Mouse (Mus musculus) limb, embryonic 15.5 days (tissue): ENCODE data around the gene Prr11. TPM values are rescaled to one million over a fixed set of nuclear protein-coding genes. Genes with fewer than 3 reads are reported as not detected.
A peak's percentile ranks its signal among the peaks of the same experiment; 100 is the strongest.
"Not testable (repeated sequence)": the region's sequence is repeated elsewhere in the genome, so short reads cannot be mapped to it uniquely, and the experiment has no call there.

Experiments used
- ATAC-seq: fragments of 200-750 bp; cut with Nextera tagmentation; 2 replicates; pipeline ENCODE4 v1.8.0; 2017; ENCODE audit warnings: low read depth, moderate TSS enrichment; ENCODE audit not compliant: insufficient number of reproducible peaks, low FRiP score, low TSS enrichment
- H3K27ac ChIP-seq: fragments of 300-500 bp; sonication (generic); 2 replicates; pipeline ENCODE4 v1.5.1; 2015; ENCODE audit warnings: moderate library complexity, mild to moderate bottlenecking, inconsistent platforms
- H3K27me3 ChIP-seq: fragments of 300-500 bp; sonication (generic); 2 replicates; pipeline ENCODE4 v1.6.1; 2015; ENCODE audit warnings: inconsistent platforms
- H3K36me3 ChIP-seq: fragments of 300-500 bp; sonication (generic); 2 replicates; pipeline ENCODE4 v1.6.1; 2015; ENCODE audit warnings: inconsistent platforms
- H3K4me1 ChIP-seq: fragments of 300-500 bp; sonication (generic); 2 replicates; pipeline ENCODE4 v1.6.1; 2015; ENCODE audit warnings: inconsistent platforms
- H3K4me2 ChIP-seq: fragments of 300-500 bp; sonication (generic); 2 replicates; pipeline ENCODE4 v1.6.1; 2015; ENCODE audit warnings: mild to moderate bottlenecking, inconsistent platforms
- H3K4me3 ChIP-seq: fragments of 300-500 bp; sonication (generic); 2 replicates; pipeline ENCODE4 v1.5.1; 2015; ENCODE audit warnings: mild to moderate bottlenecking, inconsistent platforms
- H3K9ac ChIP-seq: fragments of 300-500 bp; sonication (generic); 2 replicates; pipeline ENCODE4 v1.6.1; 2015; ENCODE audit warnings: inconsistent platforms
- H3K9me3 ChIP-seq: fragments of 300-500 bp; sonication (generic); 2 replicates; pipeline ENCODE4 v1.6.1; 2016; ENCODE audit warnings: inconsistent platforms
- WGBS: fragments of 180-500 bp; shearing (Covaris S2); methylation state at CpG from one replicate; pipeline ENCODE4 v1.1.7; 2015; 5-methylcytosine and 5-hydroxymethylcytosine counted together
- polyA plus RNA-seq: library from polyadenylated mRNA; unstranded; fragments of >200 nt; fragmentation: Nextera tagmentation; extraction: Ambion mirVana; gene quantifications from 2 replicates; pipeline ENCODE4 v1.2.1, GENCODE M21; 2015

The Prr11 gene
- polyA plus RNA-seq, 1 experiment from 2014 or later = 7.0 TPM

DNA sequence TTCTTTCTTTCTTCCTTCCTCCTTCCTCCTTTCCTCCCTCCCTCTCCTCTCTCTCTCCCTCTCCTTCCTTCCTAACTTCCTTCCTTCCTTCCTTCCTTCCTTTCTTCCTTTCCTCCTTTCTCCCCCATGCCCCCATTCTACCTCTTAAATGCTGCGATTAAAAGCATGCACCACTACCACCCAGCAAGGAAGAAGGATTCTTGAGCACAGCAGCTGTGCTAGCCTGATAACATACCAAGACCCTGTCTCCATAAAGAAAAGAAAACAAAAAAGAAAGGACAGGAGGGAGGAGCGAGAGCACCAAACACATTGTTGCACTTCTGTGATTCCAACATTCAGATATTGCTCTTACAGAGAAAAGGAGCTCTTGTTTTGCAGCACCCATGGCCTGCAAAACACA is 21.4 kb downstream of the Prr11 start:
- Histone ChIP-seq H3K36me3 (peaks cover 44% of the 10 kb centered on the region), H3K4me2 (peak overlapping the region; percentile 74), H3K27me3 (no peaks in the 10 kb centered on the region), H3K9me3 (no peaks in the 10 kb centered on the region), H3K4me3 (peak overlapping the region; percentile 94), H3K9ac (no peak overlapping the region), H3K4me1 (peaks cover 20% of the 10 kb centered on the region), H3K27ac (peak overlapping the region; percentile 83; the same call in 1 of the 2 replicates)
- 54% methylated on average over 2 of the region's 2 CpGs for WGBS
- ATAC-seq = no peak

DNA sequence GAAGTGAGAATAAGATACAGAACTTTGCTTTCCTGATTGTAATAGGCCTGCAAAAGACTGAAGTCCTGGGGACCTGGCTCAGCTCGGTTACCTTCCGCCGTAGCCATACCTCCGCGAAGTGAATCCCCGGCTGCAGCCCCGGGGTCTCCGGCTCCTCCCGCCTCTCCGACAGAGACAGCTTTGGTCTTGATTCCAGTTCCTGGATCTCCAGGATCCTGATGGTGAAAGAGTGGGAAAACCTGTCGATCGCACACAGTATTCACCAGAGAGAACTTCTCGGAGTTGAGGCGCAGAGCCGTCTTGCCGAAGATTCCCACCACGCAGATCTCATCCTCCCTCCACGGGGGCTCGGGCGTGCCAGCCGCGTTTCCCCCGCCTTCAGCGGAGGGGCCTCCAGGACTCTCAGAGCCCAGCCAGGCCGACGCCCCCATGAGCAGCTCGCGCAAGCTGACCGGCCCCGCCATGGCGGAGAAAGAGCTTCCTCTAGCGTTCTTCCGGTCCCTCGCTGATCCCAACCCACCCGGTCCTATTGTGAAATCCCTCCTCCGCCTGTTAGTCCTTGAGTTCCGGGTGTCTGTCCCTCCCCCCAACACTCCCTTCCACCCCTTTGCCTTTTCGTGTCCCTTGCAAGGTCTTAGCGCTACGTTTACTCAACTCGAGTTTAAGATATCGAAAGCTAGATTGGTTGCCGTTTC is 22.1 kb downstream of the Prr11 start, which contains the start of gene Smg8:
Gene Smg8 (minus strand): TSS at position 485 of the 695 bp plus-strand sequence.
- H3K36me3 ChIP-seq = peaks cover 44% of the 10 kb centered on the region
- WGBS = 1% methylated on average over 43 of the region's 43 CpGs
- ATAC-seq = peak; percentile 85

DNA sequence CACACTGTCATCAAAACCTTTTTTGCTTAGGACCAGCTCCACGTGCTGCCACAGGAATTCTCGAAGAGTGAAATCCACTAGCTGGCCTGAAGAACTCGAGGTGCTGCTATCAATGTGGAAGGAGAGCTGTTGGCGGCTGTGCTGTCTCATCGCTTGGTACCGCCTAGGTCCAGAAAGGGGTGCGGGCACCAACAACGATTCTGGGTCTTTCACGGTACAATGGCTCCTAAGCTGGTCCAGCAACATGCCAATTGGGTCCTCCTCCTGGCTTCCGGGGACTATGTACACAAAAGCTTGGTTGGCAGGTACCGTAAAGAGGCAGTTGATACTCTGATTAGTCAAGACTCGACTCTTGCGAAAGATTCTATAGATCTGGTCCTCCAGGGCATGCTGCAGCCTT is 23.0 kb downstream of the Prr11 start:
- ATAC-seq = no peak
- Histone ChIP-seq H3K9me3 (no peaks in the 10 kb centered on the region), H3K4me1 (peaks cover 22% of the 10 kb centered on the region), H3K9ac (no peak overlapping the region), H3K36me3 (peaks cover 47% of the 10 kb centered on the region), H3K4me2 (peak overlapping the region; percentile 74), H3K27me3 (no peaks in the 10 kb centered on the region), H3K4me3 (peak overlapping the region; percentile 94), H3K27ac (no peak overlapping the region)
- 89% methylated on average over 13 of the region's 13 CpGs for WGBS

More for the DNA sequence above, 22.1 kb downstream of the Prr11 start, which contains the start of gene Smg8:
- Histone ChIP-seq H3K4me3 (peak within 1 kb of the TSS; percentile 94), H3K27me3 (no peaks in the 10 kb centered on the region), H3K9me3 (no peaks in the 10 kb centered on the region), H3K9ac (peak within 1 kb of the TSS; percentile 91), H3K4me1 (peaks cover 22% of the 10 kb centered on the region), H3K27ac (peak within 1 kb of the TSS; percentile 83), H3K4me2 (peak within 1 kb of the TSS; percentile 74)

DNA sequence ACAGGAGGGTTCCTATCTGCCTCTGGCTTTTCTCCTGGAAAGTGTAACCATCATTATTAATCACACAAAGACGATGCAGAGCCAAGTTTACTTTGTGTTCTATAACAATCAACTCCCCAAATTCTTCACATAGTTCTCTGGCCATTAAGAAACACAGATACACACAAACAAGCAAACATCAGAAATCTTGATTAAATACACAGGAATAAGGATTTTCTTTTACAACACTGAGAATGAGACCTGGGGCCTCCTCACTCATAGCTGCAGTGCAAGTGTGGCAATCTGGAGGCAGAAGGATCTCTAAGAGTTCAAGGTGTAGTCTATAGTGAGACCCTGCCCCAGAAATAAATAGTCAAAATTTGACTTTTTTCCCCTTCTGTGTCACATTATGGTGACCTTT is 24.8 kb downstream of the Prr11 start:
- Histone ChIP-seq H3K27ac (no peak overlapping the region), H3K4me3 (no peak overlapping the region), H3K4me1 (peaks cover 22% of the 10 kb centered on the region), H3K9me3 (no peaks in the 10 kb centered on the region), H3K9ac (no peak overlapping the region), H3K27me3 (no peaks in the 10 kb centered on the region), H3K4me2 (no peak overlapping the region), H3K36me3 (peaks cover 53% of the 10 kb centered on the region)
- 76% methylated on average over 1 of the region's 1 CpGs for WGBS
- ATAC-seq = no peak

DNA sequence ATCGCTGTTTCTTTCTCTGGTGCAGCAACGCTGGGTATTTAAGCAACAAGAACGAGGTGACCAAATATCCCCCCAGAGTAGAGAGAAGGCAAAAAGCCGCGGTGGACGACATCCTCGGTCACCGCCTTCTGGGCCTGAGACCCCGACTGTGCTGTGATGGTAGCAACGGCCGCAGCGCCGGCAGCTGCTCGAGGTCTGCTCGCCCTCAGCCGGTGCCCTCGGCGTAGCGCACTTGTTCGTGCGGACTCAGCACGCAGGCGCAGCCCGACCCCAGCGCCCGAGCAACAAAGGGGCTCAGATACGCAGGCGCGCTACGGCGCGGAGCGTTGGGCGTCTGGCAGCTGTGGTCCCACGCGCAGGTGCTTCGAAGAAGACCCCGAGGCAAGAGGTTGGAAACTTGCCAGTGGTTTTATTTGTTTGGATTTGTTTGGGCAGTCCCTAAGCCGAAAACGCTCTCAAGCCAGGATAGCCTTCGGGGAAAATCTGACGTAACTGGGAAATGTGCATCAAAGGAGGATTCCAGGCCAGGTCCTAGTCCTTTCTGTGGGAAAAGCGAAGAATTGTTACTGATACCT is 34.6 kb downstream of the Prr11 start, which contains the start of gene Gdpd1:
Gene Gdpd1 (minus strand): TSS at position 197 of the 575 bp plus-strand sequence.
- peak within 1 kb of the TSS; percentile 52 for H3K9ac ChIP-seq
- H3K4me2 ChIP-seq = peak within 1 kb of the TSS; percentile 91
- peaks cover 21% of the 10 kb centered on the region for H3K36me3 ChIP-seq
- ATAC-seq = peak; percentile 84
- peak within 1 kb of the TSS; percentile 62 for H3K27ac ChIP-seq
- under 1% methylated on average over 43 of the region's 43 CpGs for WGBS
- H3K27me3 ChIP-seq = no peaks in the 10 kb centered on the region
- H3K9me3 ChIP-seq = no peaks in the 10 kb centered on the region
- peaks cover 7% of the 10 kb centered on the region; the same call in 1 of the 2 replicates for H3K4me1 ChIP-seq
- peak within 1 kb of the TSS; percentile 54 for H3K4me3 ChIP-seq

DNA sequence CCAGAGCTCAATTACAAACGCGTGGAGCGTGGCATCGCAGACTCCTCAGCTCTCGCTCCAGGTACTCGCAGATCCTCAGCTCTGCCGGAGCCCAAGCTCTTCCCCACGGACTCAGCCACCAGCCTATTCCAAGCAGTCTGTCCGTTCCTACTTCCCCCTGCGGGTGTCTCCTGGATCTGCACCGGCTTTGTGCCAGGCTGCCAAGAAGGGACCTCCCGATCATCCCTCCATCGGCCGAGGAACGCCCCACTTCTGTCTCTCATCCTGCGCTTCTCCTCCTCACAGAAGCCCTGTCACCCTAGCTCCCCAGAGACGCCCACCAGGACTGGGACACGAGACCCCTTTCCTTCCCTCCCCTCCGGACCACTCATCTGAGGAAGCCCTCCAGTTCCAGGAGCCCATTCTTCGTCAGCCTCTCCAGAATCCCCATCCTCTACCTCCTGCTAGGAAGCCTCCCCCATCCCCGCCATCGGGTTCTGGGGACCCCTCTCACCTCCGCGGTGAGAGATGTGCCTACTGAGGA is 35.1 kb downstream of the Prr11 start:
- H3K4me1 ChIP-seq = peaks cover 7% of the 10 kb centered on the region; the same call in 1 of the 2 replicates
- peak overlapping the region; percentile 54 for H3K4me3 ChIP-seq
- peak overlapping the region; percentile 91 for H3K4me2 ChIP-seq
- under 1% methylated on average over 24 of the region's 24 CpGs for WGBS
- peak overlapping the region; percentile 62; the same call in 1 of the 2 replicates for H3K27ac ChIP-seq
- peaks cover 18% of the 10 kb centered on the region for H3K36me3 ChIP-seq
- H3K9me3 ChIP-seq = no peaks in the 10 kb centered on the region
- peak; percentile 50; the same call in 1 of the 2 replicates for ATAC-seq
- H3K9ac ChIP-seq = peak overlapping the region; percentile 52
- no peaks in the 10 kb centered on the region for H3K27me3 ChIP-seq

DNA sequence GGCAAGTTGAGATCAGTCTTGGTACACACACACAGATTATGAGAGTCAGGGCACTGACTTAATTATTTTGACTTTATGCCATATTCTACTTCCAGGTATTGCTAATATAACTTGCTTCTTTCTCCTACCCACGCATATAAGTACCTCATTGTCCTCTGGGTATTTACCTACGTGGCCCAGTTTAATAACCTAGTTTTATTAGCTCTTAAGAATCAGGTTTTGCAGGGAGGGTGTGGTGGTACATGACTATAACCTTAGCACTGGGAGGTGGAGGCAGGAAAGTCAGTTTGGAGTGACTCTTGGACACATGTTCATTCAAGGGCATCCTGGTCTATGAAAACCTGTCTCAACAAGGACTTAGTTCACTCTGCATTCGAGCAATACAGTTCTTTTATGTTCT is 46.4 kb downstream of the Prr11 start:
- Histone ChIP-seq H3K4me3 (no peak overlapping the region), H3K9me3 (no peaks in the 10 kb centered on the region), H3K27me3 (no peaks in the 10 kb centered on the region), H3K4me2 (no peak overlapping the region), H3K4me1 (no peaks in the 10 kb centered on the region), H3K36me3 (0 out of 2 replicates have a peak, but pooled peaks cover 5% of the 10 kb centered on the region), H3K27ac (no peak overlapping the region), H3K9ac (no peak overlapping the region)
- no peak for ATAC-seq
- WGBS = 44% methylated on average over 3 of the region's 3 CpGs

DNA sequence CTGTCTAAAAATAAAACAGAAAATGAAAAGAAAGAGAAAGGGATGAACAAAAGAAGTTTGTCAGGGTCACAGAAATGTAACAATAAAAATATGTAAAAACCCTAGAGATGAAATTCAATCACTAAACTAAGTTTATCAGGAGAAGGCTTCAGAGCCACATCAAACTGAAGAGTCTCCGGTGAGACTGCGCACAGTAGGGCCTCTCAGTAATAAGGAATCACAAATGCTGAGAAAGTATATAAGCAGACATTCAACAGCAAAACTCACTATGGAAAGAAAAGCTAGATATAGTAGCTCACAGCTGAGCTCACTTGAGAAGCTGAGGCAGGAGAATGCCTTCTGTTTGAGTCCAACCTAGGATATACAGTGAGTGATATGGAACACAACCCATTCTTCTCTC is 48.1 kb downstream of the Prr11 start:
- Histone ChIP-seq H3K9ac (no peak overlapping the region), H3K36me3 (peaks cover 8% of the 10 kb centered on the region; the same call in 1 of the 2 replicates), H3K4me2 (no peak overlapping the region), H3K27me3 (no peaks in the 10 kb centered on the region), H3K9me3 (no peaks in the 10 kb centered on the region), H3K4me3 (no peak overlapping the region), H3K27ac (no peak overlapping the region), H3K4me1 (no peaks in the 10 kb centered on the region)
- 95% methylated on average over 2 of the region's 2 CpGs for WGBS
- no peak for ATAC-seq

DNA sequence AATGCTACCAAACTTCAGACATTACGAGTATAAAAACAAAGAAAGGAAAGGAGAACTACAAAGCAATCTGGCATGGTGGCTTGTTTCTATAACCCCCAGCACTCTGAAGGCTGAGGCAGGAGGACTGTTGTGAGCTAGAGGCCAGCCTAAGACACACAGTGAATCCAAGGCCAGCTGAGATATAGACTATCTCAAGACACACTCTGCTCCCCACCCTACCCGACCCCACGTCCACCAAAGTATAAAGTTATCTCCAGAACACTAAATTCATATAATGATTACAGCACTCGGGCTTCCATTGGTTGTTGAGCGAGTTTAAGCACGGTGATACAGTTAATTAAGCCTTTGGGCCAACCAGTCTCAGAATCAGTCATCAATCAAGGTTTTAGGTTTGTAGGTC is 52.2 kb downstream of the Prr11 start:
- Histone ChIP-seq H3K4me1 (no peaks in the 10 kb centered on the region), H3K36me3 (peaks cover 8% of the 10 kb centered on the region; the same call in 1 of the 2 replicates), H3K9ac (no peak overlapping the region), H3K27ac (no peak overlapping the region), H3K4me2 (no peak overlapping the region), H3K4me3 (no peak overlapping the region), H3K9me3 (no peaks in the 10 kb centered on the region), H3K27me3 (no peaks in the 10 kb centered on the region)
- ATAC-seq = no peak
- WGBS = 78% methylated on average over 6 of the region's 6 CpGs

DNA sequence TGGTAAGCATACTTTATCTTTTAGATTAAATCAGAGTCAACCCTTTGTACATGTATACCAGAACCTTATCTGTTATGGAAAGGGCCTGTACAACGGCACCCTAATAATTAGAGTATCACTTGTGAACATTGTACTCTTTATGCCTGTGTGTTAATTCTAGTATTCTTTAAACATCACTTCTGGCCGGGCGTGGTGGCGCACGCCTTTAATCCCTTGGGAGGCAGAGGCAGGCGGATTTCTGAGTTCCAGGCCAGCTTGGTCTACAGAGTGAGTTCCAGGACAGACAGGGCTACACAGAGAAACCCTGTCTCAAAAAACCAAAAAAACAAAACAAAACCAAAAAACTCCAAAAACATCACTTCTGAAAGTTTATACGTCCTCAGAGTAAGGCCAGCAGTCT is 59.6 kb downstream of the Prr11 start:
- not testable (repeated sequence) for H3K9me3 ChIP-seq, H3K27ac ChIP-seq, H3K36me3 ChIP-seq, H3K27me3 ChIP-seq, H3K4me3 ChIP-seq, ATAC-seq, H3K9ac ChIP-seq, H3K4me1 ChIP-seq, H3K4me2 ChIP-seq
- WGBS = 91% methylated on average over 7 of the region's 7 CpGs

DNA sequence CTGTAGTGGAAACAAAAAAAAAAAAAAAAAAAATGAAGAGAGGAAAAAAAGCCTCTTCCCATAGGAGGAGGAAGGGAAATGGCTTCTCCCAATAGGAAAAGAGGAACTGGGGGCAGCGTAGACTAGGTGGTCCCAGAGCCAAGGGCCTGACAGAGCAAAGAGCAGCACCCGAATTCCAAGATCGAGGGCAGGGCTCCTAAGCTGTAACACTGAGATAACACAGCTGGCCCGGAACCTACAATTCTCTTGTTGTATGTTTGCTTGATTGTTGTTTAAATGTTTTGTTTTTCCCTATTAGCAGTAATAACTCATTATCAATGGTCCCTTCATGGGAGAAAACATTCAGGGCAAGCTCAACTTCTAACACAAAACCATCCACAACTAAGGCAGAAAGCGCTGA is 61.5 kb downstream of the Prr11 start:
- ATAC-seq = no peak
- no peak overlapping the region for H3K27ac ChIP-seq
- H3K4me1 ChIP-seq = no peaks in the 10 kb centered on the region
- no peaks in the 10 kb centered on the region for H3K27me3 ChIP-seq
- H3K4me3 ChIP-seq = no peak overlapping the region
- H3K9me3 ChIP-seq = no peaks in the 10 kb centered on the region
- 91% methylated on average over 5 of the region's 5 CpGs for whole genome bisulfite sequencing
- peaks cover 7% of the 10 kb centered on the region; the same call in 1 of the 2 replicates for H3K36me3 ChIP-seq
- H3K4me2 ChIP-seq = no peak overlapping the region
- no peak overlapping the region for H3K9ac ChIP-seq

DNA sequence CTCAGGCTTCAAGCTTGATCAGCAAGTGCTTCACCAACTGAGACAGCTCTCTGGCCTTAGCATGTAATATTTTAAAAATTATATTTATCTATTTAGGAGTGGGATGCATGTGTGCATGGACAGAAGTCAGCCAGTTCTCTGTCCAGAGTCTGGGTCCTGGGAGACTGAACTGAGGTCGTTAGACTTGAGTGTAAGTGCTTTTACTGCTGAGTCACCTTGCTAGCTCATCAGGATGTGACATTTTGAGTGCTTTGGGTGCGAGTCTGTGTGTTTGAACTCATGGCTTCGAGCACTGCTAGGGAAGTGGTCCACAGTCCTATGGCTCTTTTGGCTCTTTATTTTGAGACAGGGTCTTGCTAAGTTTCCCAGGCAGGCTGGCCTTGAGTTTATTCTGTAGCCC is 65.5 kb downstream of the Prr11 start:
- Histone ChIP-seq H3K27me3 (no peaks in the 10 kb centered on the region), H3K4me3 (no peak overlapping the region), H3K9ac (no peak overlapping the region), H3K4me1 (no peaks in the 10 kb centered on the region), H3K9me3 (no peaks in the 10 kb centered on the region), H3K36me3 (peaks cover 9% of the 10 kb centered on the region), H3K27ac (no peak overlapping the region), H3K4me2 (no peak overlapping the region)
- ATAC-seq = no peak
- WGBS = 70% methylated on average over 3 of the region's 3 CpGs
